Mouse (Mus musculus) embryonic facial prominence, embryonic 11.5 days (tissue): Measurements from ENCODE around the gene Tulp1. TPM values are rescaled to one million over a fixed set of nuclear protein-coding genes. Genes with fewer than 3 reads are reported as not detected.
"Not testable (repeated sequence)": the region's sequence is repeated elsewhere in the genome, so short reads cannot be mapped to it uniquely, and the experiment has no call there.

Experiments
- ATAC-seq: fragments of 200-750 bp; cut with Nextera tagmentation; replicated peaks from 2 replicates; pipeline ENCODE4 v1.8.0; 2017; ENCODE audit warnings: low read depth; ENCODE audit not compliant: insufficient number of reproducible peaks, low FRiP score, low TSS enrichment
- DNase-seq: peaks from one replicate; pipeline ENCODE4 v3.0.0-alpha.2; 2015; ENCODE audit warnings: low spot score
- H3K27ac ChIP-seq: fragments of 300-500 bp; sonication (generic); replicated peaks from 2 replicates; pipeline ENCODE4 v1.5.1; 2014; ENCODE audit warnings: mild to moderate bottlenecking, low read depth, low read length, control low read depth
- H3K27me3 ChIP-seq: fragments of 300-500 bp; sonication (generic); 2 replicates; pipeline ENCODE4 v1.6.1; 2014; ENCODE audit warnings: mild to moderate bottlenecking, low read length, moderate library complexity, mixed read lengths; ENCODE audit not compliant: control insufficient read depth, insufficient read depth
- H3K36me3 ChIP-seq: fragments of 300-500 bp; sonication (generic); replicated peaks from 2 replicates; pipeline ENCODE4 v1.6.1; 2014; ENCODE audit warnings: low read depth, mild to moderate bottlenecking, low read length, moderate library complexity, mixed read lengths; ENCODE audit not compliant: control insufficient read depth, insufficient read depth
- H3K4me1 ChIP-seq: fragments of 300-500 bp; sonication (generic); 2 replicates; pipeline ENCODE4 v1.6.1; 2014; ENCODE audit warnings: low read length, mixed read lengths; ENCODE audit not compliant: control insufficient read depth, insufficient read depth
- H3K4me2 ChIP-seq: fragments of 300-500 bp; sonication (generic); 2 replicates; pipeline ENCODE4 v1.6.1; 2014; ENCODE audit warnings: low read depth, mild to moderate bottlenecking, control low read depth, low read length, moderate library complexity
- H3K4me3 ChIP-seq: fragments of 300-500 bp; sonication (generic); 2 replicates; pipeline ENCODE4 v1.5.1; 2014; ENCODE audit warnings: low read depth, low read length, control low read depth
- H3K9ac ChIP-seq: fragments of 300-500 bp; sonication (generic); replicated peaks from 2 replicates; pipeline ENCODE4 v1.6.1; 2014; ENCODE audit warnings: mild to moderate bottlenecking, control low read depth, low read length
- H3K9me3 ChIP-seq: fragments of 300-500 bp; sonication (generic); replicated peaks from 2 replicates; pipeline ENCODE4 v1.6.1; 2016; ENCODE audit warnings: mild to moderate bottlenecking, low read length, inconsistent platforms, mixed read lengths; ENCODE audit not compliant: control insufficient read depth
- WGBS: fragments of 180-500 bp; shearing (Covaris S2); extraction: QIAGEN DNeasy Blood & Tissue Kit; methylation state at CpG from one replicate; pipeline ENCODE4 v1.1.7; 2014; 5-methylcytosine and 5-hydroxymethylcytosine counted together
- polyA plus RNA-seq: library from polyadenylated mRNA; unstranded; fragments of >200 nt; fragmentation: Nextera tagmentation; extraction: Ambion mirVana; gene quantifications from 2 replicates; pipeline ENCODE4 v1.2.1, GENCODE M21; 2014

The Tulp1 gene
- polyA plus RNA-seq, 1 experiment from 2014 or later: 3.6 TPM

GRCm38 (mm10) chr17:28362653-28363292, 2.2 kb downstream of the Tulp1 start:
- Histone ChIP-seq H3K4me1 (peaks cover 6% of the 10 kb centered on the region), H3K27me3 (peaks cover 34% of the 10 kb centered on the region)

GRCm38 (mm10) chr17:28361921-28362652, 2.9 kb downstream of the Tulp1 start:
- H3K36me3 ChIP-seq: no peaks in the 10 kb centered on the region
- peak overlapping the region; percentile 26 for H3K4me3 ChIP-seq
- no peak overlapping the region for H3K27ac ChIP-seq
- H3K4me1 ChIP-seq: peaks cover 6% of the 10 kb centered on the region
- H3K27me3 ChIP-seq: peaks cover 34% of the 10 kb centered on the region
- H3K4me2 ChIP-seq: peak overlapping the region; percentile 33
- peak overlapping the region; percentile 43 for H3K9ac ChIP-seq
- H3K9me3 ChIP-seq: no peaks in the 10 kb centered on the region
- 29% methylated on average over 11 of the region's 11 CpGs for WGBS
- ATAC-seq (no peak), DNase-seq (no peak)

More at GRCm38 (mm10) chr17:28362653-28363292, 2.2 kb downstream of the Tulp1 start:
- H3K4me3 ChIP-seq: peak overlapping the region; percentile 26
- DNase-seq (peak; percentile 52), ATAC-seq (no peak)
- no peaks in the 10 kb centered on the region for H3K9me3 ChIP-seq
- peak overlapping the region; percentile 33 for H3K4me2 ChIP-seq
- WGBS: 1% methylated on average over 25 of the region's 25 CpGs
- H3K9ac ChIP-seq: peak overlapping the region; percentile 43
- H3K36me3 ChIP-seq: no peaks in the 10 kb centered on the region
- H3K27ac ChIP-seq: no peak overlapping the region

DNA sequence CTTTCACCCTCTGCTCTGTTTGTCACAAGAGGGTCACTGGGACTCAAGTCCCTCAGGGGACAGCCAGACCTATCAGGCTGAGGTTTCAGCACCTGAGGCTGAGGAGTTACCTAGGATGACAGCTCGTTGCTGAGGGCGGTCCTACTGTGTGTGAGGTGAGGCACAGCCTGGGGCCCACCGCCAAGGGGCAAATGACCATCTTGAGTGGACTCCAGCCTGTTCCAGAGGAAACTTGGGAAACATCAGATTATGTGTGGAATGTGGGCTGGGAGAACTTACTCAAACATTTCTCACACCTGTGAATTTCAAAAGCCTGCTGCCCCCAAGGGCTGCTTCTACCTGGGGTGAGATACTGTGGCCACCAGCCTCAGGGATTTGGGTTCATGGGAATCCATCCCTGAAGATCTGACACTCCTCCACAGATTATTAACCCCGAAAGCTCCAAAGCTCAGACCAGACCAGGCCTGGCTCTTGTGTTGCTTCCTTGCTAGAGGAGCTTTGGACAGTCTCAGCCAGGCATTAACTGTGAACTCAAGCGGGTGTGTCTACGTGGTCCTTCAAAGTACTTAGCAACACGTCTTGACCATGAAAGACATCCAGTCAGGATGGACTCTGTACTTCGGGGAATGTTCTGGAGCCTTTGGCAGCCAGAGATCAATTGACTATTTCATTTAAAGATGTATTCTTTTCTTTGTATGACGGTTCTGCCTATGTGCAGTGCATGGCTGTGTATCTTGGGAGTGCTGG, 4.3 kb downstream of the Tulp1 start:
- Histone ChIP-seq H3K9ac (no peak overlapping the region), H3K27me3 (peaks cover 32% of the 10 kb centered on the region), H3K4me3 (no peak overlapping the region), H3K9me3 (no peaks in the 10 kb centered on the region), H3K27ac (no peak overlapping the region), H3K36me3 (no peaks in the 10 kb centered on the region), H3K4me1 (peaks cover 6% of the 10 kb centered on the region), H3K4me2 (no peak overlapping the region)
- DNase-seq: no peak
- 79% methylated on average over 9 of the region's 9 CpGs for WGBS
- ATAC-seq: no peak

- not testable (repeated sequence) for H3K36me3 ChIP-seq, ATAC-seq, H3K9me3 ChIP-seq, H3K4me2 ChIP-seq, H3K4me1 ChIP-seq, H3K9ac ChIP-seq, DNase-seq, H3K27ac ChIP-seq, H3K4me3 ChIP-seq
- H3K27me3 ChIP-seq: peaks cover 14% of the 10 kb centered on the region
- WGBS: 9% methylated on average over 24 of the region's 24 CpGs
These were observed 6.3 kb downstream of the Tulp1 start for GRCm38 (mm10) chr17:28358576-28359261.

DNA sequence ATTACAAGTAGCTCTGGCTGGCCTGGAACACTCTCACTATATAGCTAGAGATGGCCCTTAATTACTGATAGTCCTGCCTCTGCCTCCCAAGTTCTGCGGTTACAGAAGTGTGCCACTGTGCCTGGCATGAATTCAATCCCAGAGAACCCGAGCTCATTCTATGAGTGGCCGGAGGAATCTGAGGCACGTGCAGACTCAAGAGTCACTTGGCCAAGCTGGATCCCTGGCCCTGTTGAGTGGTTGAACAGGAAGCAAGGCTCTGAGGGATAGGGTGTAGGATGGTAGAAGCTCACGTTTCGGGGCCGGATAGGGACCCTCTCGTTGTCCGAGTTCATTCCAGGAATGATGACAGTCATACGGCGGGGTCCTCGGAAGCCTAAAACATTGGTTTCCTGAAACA, 9.2 kb downstream of the Tulp1 start:
- no peak overlapping the region for H3K27ac ChIP-seq
- H3K4me2 ChIP-seq: no peak overlapping the region
- no peaks in the 10 kb centered on the region for H3K36me3 ChIP-seq
- no peak overlapping the region for H3K9ac ChIP-seq
- H3K27me3 ChIP-seq: peaks cover 8% of the 10 kb centered on the region
- H3K4me3 ChIP-seq: no peak overlapping the region
- no peaks in the 10 kb centered on the region for H3K9me3 ChIP-seq
- ATAC-seq: no peak
- DNase-seq: no peak
- peaks cover 2% of the 10 kb centered on the region; the same call in 1 of the 2 replicates for H3K4me1 ChIP-seq
- 86% methylated on average over 12 of the region's 12 CpGs for WGBS

DNA sequence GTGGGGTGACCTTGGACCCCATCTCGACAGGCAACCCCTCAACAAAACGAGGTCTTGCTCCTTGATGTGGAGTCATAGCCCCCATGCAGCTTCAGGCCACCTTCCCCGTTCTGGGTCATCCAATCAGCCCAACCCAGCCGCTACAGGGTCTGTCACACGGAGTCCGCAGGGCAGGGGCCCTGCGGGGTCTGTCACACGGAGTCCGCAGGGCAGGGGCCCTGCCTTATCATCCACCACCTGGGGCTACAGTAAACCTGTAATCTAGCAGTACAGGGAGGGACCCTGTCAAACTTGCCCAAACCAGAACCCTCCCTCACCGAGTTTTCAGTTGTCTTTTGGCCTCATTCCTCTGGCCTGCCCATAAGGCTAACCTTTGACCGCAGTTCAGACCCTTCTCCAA, 13.0 kb downstream of the Tulp1 start:
- H3K27ac ChIP-seq: peak overlapping the region; percentile 96
- no peaks in the 10 kb centered on the region for H3K9me3 ChIP-seq
- no peak overlapping the region; the same call in 1 of the 2 replicates for H3K4me3 ChIP-seq
- no peaks in the 10 kb centered on the region for H3K36me3 ChIP-seq
- H3K4me1 ChIP-seq: peaks cover 7% of the 10 kb centered on the region
- H3K4me2 ChIP-seq: peak overlapping the region; percentile 82
- 8% methylated on average over 11 of the region's 11 CpGs for WGBS
- ATAC-seq (no peak), DNase-seq (no peak)
- H3K9ac ChIP-seq: peak overlapping the region; percentile 76; the same call in 1 of the 2 replicates
- no peaks in the 10 kb centered on the region; the same call in 1 of the 2 replicates for H3K27me3 ChIP-seq

GRCm38 (mm10) chr17:28351353-28351890, 13.6 kb downstream of the Tulp1 start:
- ATAC-seq: peak; percentile 64; the same call in 1 of the 2 replicates
- DNase-seq: peak; percentile 64
- H3K4me3 ChIP-seq: peak overlapping the region; percentile 90
- H3K27ac ChIP-seq: peak overlapping the region; percentile 96
- no peaks in the 10 kb centered on the region; the same call in 1 of the 2 replicates for H3K27me3 ChIP-seq
- no peaks in the 10 kb centered on the region for H3K36me3 ChIP-seq
- H3K4me1 ChIP-seq: peaks cover 7% of the 10 kb centered on the region
- H3K4me2 ChIP-seq: peak overlapping the region; percentile 82
- H3K9ac ChIP-seq: peak overlapping the region; percentile 76
- 0% methylated on average over 29 of the region's 29 CpGs for WGBS
- no peaks in the 10 kb centered on the region for H3K9me3 ChIP-seq
